Mouse (Mus musculus): Measurements from ENCODE around the gene Zgrf1. TPM values are rescaled to one million over a fixed set of nuclear protein-coding genes. Genes with fewer than 3 reads are reported as not detected.

Gene Zgrf1
- 1 to 10 TPM; 3.1 to 4.2 TPM for total RNA-seq (2021)
- long read RNA-seq, partial matches to known transcripts, result 0 of 1 reads
- long read RNA-seq, other reads (novel, unspliced or antisense), result 1 of 1 reads

- peak; percentile 99 for DNase-seq (ENCODE audit: low spot score in 2 of 2)
These were observed at the start of gene Zgrf1, which contains the start of gene Larp7 for GRCm38 (mm10) chr3:127552973-127553719. Gene Zgrf1, plus strand, starts transcription at chr3:127553489. Gene Larp7, minus strand, starts transcription at chr3:127553349.

GRCm38 (mm10) chr3:127507878-127508783 is 45.2 kb upstream of the Zgrf1 start:
- DNase-seq (ENCODE audit: low spot score in 2 of 2), result no peak

GRCm38 (mm10) chr3:127511786-127512746 is 41.2 kb upstream of the Zgrf1 start:
- DNase-seq (ENCODE audit: low spot score in 2 of 2), result no peak

- DNase-seq (ENCODE audit: low spot score in 2 of 2), result no peak
These were observed 40.4 kb upstream of the Zgrf1 start for GRCm38 (mm10) chr3:127512794-127513335.

GRCm38 (mm10) chr3:127513699-127514098 is 39.6 kb upstream of the Zgrf1 start:
- no peak for DNase-seq (ENCODE audit: low spot score in 2 of 2)

- DNase-seq (ENCODE audit: low spot score in 2 of 2), result no peak
These were observed 38.0 kb upstream of the Zgrf1 start for GRCm38 (mm10) chr3:127515251-127515650.

- DNase-seq (ENCODE audit: low spot score in 2 of 2), result no peak
These were observed 33.0 kb upstream of the Zgrf1 start for GRCm38 (mm10) chr3:127520300-127520699.

- no peak for DNase-seq (ENCODE audit: low spot score in 2 of 2)
These were observed 32.1 kb upstream of the Zgrf1 start for GRCm38 (mm10) chr3:127521156-127521555.

GRCm38 (mm10) chr3:127525188-127525819 is 28.0 kb upstream of the Zgrf1 start:
- no peak for DNase-seq (ENCODE audit: low spot score in 2 of 2)

- DNase-seq (ENCODE audit: low spot score in 2 of 2), result peak; percentile 19 to 20
These were observed 25.7 kb upstream of the Zgrf1 start for GRCm38 (mm10) chr3:127527465-127528034.

GRCm38 (mm10) chr3:127529210-127529609 is 24.1 kb upstream of the Zgrf1 start:
- no peak for DNase-seq (ENCODE audit: low spot score in 2 of 2)

- no peak for DNase-seq (ENCODE audit: low spot score in 2 of 2)
These were observed 23.5 kb upstream of the Zgrf1 start for GRCm38 (mm10) chr3:127529824-127530223.

- DNase-seq (ENCODE audit: low spot score in 2 of 2), result no peak
These were observed 23.0 kb upstream of the Zgrf1 start for GRCm38 (mm10) chr3:127530293-127530692.

- DNase-seq (ENCODE audit: low spot score in 2 of 2), result no peak
These were observed 14.1 kb upstream of the Zgrf1 start for GRCm38 (mm10) chr3:127539193-127539592.

GRCm38 (mm10) chr3:127543976-127544375 is 9.3 kb upstream of the Zgrf1 start:
- no peak for DNase-seq (ENCODE audit: low spot score in 2 of 2)

GRCm38 (mm10) chr3:127544610-127545121 is 8.6 kb upstream of the Zgrf1 start:
- no peak for DNase-seq (ENCODE audit: low spot score in 2 of 2)

GRCm38 (mm10) chr3:127547882-127548281 is 5.4 kb upstream of the Zgrf1 start:
- DNase-seq (ENCODE audit: low spot score in 2 of 2), result peak; percentile 14 to 30

GRCm38 (mm10) chr3:127552434-127552972 is 786 bp upstream of the Zgrf1 start:
- peak in 1 of 2 experiments; percentile 15 for DNase-seq (ENCODE audit: low spot score in 2 of 2)

GRCm38 (mm10) chr3:127553720-127554043 is 393 bp downstream of the Zgrf1 start:
- DNase-seq (ENCODE audit: low spot score in 2 of 2), result no peak
